Mouse (Mus musculus) lung, embryonic 14.5 days (tissue): ENCODE results near the gene Ppp2r2c. TPM values are rescaled to one million over a fixed set of nuclear protein-coding genes. Genes with fewer than 3 reads are reported as not detected.

Source experiments
- ATAC-seq: fragments of 200-750 bp; cut with Nextera tagmentation; 2 replicates; pipeline ENCODE4 v1.8.0; 2017; ENCODE audit warnings: mild to moderate bottlenecking, moderate TSS enrichment, moderate library complexity; ENCODE audit not compliant: insufficient read depth
- DNase-seq: peaks from one replicate; pipeline ENCODE4 v3.0.0-alpha.2; 2015
- H3K27ac ChIP-seq: fragments of 300-500 bp; sonication (generic); 2 replicates; pipeline ENCODE4 v1.5.1; 2014; ENCODE audit warnings: low read depth, mild to moderate bottlenecking, moderate library complexity
- H3K27me3 ChIP-seq: fragments of 300-500 bp; sonication (generic); 2 replicates; pipeline ENCODE4 v1.6.1; 2014; ENCODE audit warnings: low read length, control low read depth; ENCODE audit not compliant: insufficient read depth
- H3K36me3 ChIP-seq: fragments of 300-500 bp; sonication (generic); 2 replicates; pipeline ENCODE4 v1.6.1; 2014; ENCODE audit warnings: control low read depth; ENCODE audit not compliant: insufficient read depth
- H3K4me1 ChIP-seq: fragments of 300-500 bp; sonication (generic); 2 replicates; pipeline ENCODE4 v1.6.1; 2014; ENCODE audit warnings: antibody characterized with exemption, control low read depth; ENCODE audit not compliant: insufficient read depth
- H3K4me2 ChIP-seq: fragments of 300-500 bp; sonication (generic); 2 replicates; pipeline ENCODE4 v1.6.1; 2014; ENCODE audit warnings: mild to moderate bottlenecking
- H3K4me3 ChIP-seq: fragments of 300-500 bp; sonication (generic); 2 replicates; pipeline ENCODE4 v1.5.1; 2014; ENCODE audit warnings: low read depth, low read length
- H3K9ac ChIP-seq: fragments of 300-500 bp; sonication (generic); 2 replicates; pipeline ENCODE4 v1.6.1; 2014
- H3K9me3 ChIP-seq: fragments of 300-500 bp; sonication (generic); 2 replicates; pipeline ENCODE4 v1.6.1; 2016; ENCODE audit warnings: low read depth, low read length, control low read depth
- CTCF ChIP-seq: IDR thresholded peaks from 2 replicates; pipeline ENCODE4 v1.5.1; 2016; ENCODE audit warnings: antibody characterized with exemption, low read depth
- WGBS: fragments of 180-500 bp; shearing (Covaris S2); extraction: QIAGEN DNeasy Blood & Tissue Kit; methylation state at CpG from one replicate; pipeline ENCODE4 v1.1.7; 2014; 5-methylcytosine and 5-hydroxymethylcytosine counted together
- polyA plus RNA-seq: library from polyadenylated mRNA; unstranded; fragments of >200 nt; fragmentation: Nextera tagmentation; extraction: Ambion mirVana; gene quantifications from 2 replicates; pipeline ENCODE4 v1.2.1, GENCODE M21; 2014

The Ppp2r2c gene
- polyA plus RNA-seq, 1 experiment from 2014 or later = 0.07 TPM

DNA sequence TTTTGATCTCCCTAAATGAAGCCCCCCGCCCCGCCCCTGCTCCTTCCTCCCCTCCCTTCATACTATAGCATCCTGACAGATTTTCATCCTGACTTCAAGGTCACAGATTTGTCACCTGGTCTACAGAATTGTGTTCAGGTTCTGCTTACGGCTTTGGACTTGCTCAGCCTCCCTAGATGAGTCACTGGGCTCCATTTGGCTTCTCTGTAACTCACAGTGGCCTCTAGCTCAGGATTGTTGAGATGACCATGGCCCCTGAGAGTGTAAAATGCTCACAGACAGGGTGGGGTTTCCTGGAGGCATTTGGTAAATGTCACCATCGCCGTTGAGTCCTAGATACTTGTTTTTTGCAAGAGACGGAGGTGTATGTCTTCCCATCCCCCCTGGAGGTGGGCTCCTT is 2.6 kb downstream of the Ppp2r2c start:
- no peak for DNase-seq
- Histone ChIP-seq H3K27me3 (peaks cover 69% of the 10 kb centered on the region), H3K4me3 (no peak overlapping the region), H3K9me3 (no peaks in the 10 kb centered on the region), H3K4me1 (no peaks in the 10 kb centered on the region), H3K4me2 (no peak overlapping the region), H3K27ac (no peak overlapping the region), H3K36me3 (no peaks in the 10 kb centered on the region), H3K9ac (no peak overlapping the region)
- TF ChIP-seq CTCF = no peak
- 69% methylated on average over 6 of the region's 6 CpGs for WGBS
- ATAC-seq = no peak

DNA sequence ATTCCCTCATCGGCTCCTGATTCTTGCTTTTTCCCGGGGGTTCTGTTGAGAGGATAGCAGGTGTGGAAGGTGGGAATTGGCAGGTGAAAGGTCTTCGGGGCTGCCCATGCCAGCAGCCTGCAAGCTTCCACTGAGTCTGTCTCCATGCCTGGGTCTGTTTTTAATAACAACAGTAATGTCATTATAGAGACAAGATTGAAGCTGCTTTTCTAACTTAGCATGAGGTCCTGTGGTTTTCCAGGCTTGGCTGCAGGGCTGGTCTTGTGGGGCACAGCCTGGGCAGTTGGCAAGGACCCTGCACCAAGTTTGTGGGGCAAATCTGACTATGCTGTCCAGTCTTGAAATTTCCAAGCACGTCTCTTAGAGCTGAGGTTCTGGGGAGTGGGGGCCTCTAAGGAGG is 7.6 kb downstream of the Ppp2r2c start:
- no peak overlapping the region for H3K4me3 ChIP-seq
- no peaks in the 10 kb centered on the region for H3K9me3 ChIP-seq
- H3K4me1 ChIP-seq = no peaks in the 10 kb centered on the region
- DNase-seq (no peak), ATAC-seq (no peak)
- H3K27me3 ChIP-seq = peaks cover 18% of the 10 kb centered on the region
- no peak for TF ChIP-seq CTCF
- no peak overlapping the region for H3K27ac ChIP-seq
- no peaks in the 10 kb centered on the region for H3K36me3 ChIP-seq
- 69% methylated on average over 4 of the region's 4 CpGs for WGBS
- no peak overlapping the region for H3K9ac ChIP-seq
- no peak overlapping the region for H3K4me2 ChIP-seq

- no peak for ATAC-seq
- WGBS = 60% methylated on average over 7 of the region's 7 CpGs
- Histone ChIP-seq H3K27ac (no peak overlapping the region), H3K4me2 (no peak overlapping the region), H3K9me3 (no peaks in the 10 kb centered on the region), H3K4me1 (no peaks in the 10 kb centered on the region), H3K27me3 (peaks cover 9% of the 10 kb centered on the region), H3K4me3 (no peak overlapping the region), H3K36me3 (no peaks in the 10 kb centered on the region), H3K9ac (no peak overlapping the region)
- TF ChIP-seq CTCF = no peak
- DNase-seq = no peak
Measured at GRCm38 (mm10) chr5:36876777-36877396, 8.6 kb downstream of the Ppp2r2c start.

GRCm38 (mm10) chr5:36877641-36878040 is 9.3 kb downstream of the Ppp2r2c start:
- peaks cover 1% of the 10 kb centered on the region for H3K27me3 ChIP-seq
- TF ChIP-seq CTCF = no peak
- H3K4me1 ChIP-seq = no peaks in the 10 kb centered on the region

GRCm38 (mm10) chr5:36878801-36879200 is 10.5 kb downstream of the Ppp2r2c start:
- 84% methylated on average over 4 of the region's 4 CpGs for WGBS

More at GRCm38 (mm10) chr5:36877641-36878040, 9.3 kb downstream of the Ppp2r2c start:
- Histone ChIP-seq H3K4me3 (no peak overlapping the region), H3K9ac (no peak overlapping the region), H3K27ac (no peak overlapping the region), H3K36me3 (no peaks in the 10 kb centered on the region), H3K4me2 (no peak overlapping the region), H3K9me3 (no peaks in the 10 kb centered on the region)
- ATAC-seq (no peak), DNase-seq (no peak)
- 66% methylated on average over 2 of the region's 2 CpGs for WGBS

DNA sequence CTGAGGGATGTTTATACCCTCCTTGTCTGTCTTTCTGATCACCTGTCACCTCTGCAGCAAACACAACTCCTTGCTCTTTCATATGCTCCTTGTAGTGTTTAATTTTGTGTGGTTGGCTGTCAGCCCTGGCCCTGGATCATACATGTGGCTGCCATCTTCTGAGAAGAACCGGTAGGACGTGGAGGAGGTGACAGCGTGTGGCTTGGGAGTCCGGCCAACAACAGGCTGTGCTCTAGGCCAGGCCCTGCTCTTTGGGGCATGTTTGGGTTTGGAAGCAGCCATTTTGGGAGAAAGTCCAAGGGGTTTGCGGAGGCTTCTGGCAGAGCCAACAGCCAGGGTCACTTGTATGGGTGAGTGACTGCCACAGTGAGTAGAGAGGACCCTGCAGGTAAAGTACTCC is 12.3 kb downstream of the Ppp2r2c start:
- Histone ChIP-seq H3K27me3 (no peaks in the 10 kb centered on the region), H3K36me3 (no peaks in the 10 kb centered on the region), H3K9ac (no peak overlapping the region), H3K9me3 (no peaks in the 10 kb centered on the region), H3K4me3 (no peak overlapping the region), H3K4me2 (no peak overlapping the region), H3K4me1 (no peaks in the 10 kb centered on the region), H3K27ac (no peak overlapping the region)
- TF ChIP-seq CTCF = no peak
- DNase-seq (peak; percentile 4), ATAC-seq (no peak)
- 70% methylated on average over 5 of the region's 5 CpGs for WGBS

More at GRCm38 (mm10) chr5:36878801-36879200, 10.5 kb downstream of the Ppp2r2c start:
- Histone ChIP-seq H3K4me2 (no peak overlapping the region), H3K9me3 (no peaks in the 10 kb centered on the region), H3K4me1 (no peaks in the 10 kb centered on the region), H3K27ac (no peak overlapping the region), H3K36me3 (no peaks in the 10 kb centered on the region), H3K27me3 (no peaks in the 10 kb centered on the region), H3K9ac (no peak overlapping the region), H3K4me3 (no peak overlapping the region)
- no peak for TF ChIP-seq CTCF
- DNase-seq (no peak), ATAC-seq (no peak)

DNA sequence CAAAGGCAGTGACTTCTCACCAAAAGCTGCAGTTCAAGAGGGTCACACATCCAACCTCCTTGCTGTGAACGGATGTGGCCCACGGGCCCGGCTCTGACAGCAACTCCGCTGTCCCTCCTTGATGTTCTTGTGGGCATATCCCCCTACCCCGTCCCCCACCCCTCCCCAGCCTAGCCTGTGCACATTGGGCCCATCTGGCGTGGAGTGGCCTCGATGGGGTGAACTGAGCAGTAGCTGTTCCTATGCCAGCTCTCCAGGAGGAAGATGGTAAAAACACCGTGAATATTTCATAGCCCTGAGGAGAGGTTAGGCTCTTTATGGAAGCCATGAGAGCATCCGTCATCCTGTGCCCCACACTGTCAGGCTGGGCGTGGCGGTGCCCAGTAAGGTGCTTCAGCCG is 15.2 kb downstream of the Ppp2r2c start:
- Histone ChIP-seq H3K27ac (no peak overlapping the region), H3K9ac (no peak overlapping the region), H3K4me3 (no peak overlapping the region), H3K27me3 (no peaks in the 10 kb centered on the region), H3K9me3 (no peaks in the 10 kb centered on the region), H3K36me3 (no peaks in the 10 kb centered on the region), H3K4me1 (no peaks in the 10 kb centered on the region), H3K4me2 (no peak overlapping the region)
- DNase-seq (no peak), ATAC-seq (no peak)
- no peak for TF ChIP-seq CTCF
- 68% methylated on average over 12 of the region's 12 CpGs for WGBS
